In the genomic region with DNA sequence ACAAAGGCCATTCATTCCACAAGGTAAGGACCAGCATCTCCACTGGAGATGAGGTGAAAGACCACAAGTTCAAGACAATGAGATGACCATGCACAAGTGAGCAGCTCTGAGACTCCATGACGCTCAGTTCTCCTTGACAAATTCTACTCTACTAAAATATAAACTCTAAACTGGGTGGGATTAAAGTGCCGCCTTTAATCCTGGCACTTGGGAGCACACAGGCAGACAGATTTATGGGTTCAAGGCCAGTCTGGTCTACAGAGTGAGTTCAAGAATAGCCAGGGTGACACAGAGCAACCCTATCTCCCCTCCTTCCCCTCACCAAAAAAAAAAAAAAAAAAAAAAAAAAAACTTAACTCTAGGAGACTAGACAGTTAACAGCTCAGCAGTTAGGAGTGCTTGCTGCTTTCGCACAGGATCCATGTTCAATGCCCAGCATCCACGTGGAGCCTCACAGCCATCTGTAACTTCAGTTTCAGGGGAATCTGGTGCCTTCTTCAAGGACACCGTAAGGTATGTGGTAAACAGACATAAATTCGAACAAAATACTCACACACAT, we compare ENCODE assay signal across 10 mouse cellular contexts. TPM values are rescaled to one million over a fixed set of nuclear protein-coding genes. Genes with fewer than 3 reads are reported as not detected.
DNase-seq lines count a peak whose midpoint lies in the region; ATAC-seq and TF ChIP-seq lines count a peak whose summit lies in the region.
"Had no signal": no experiment of that assay in that cellular context is flagged by ENCODE, and none has a peak within 500 bp of the region (broad histone marks: within the 10 kb centered on the region; RNA-seq: fewer than 3 reads in every experiment).

No protein-coding gene starts in this region.

- H3K9ac ChIP-seq in forebrain, embryonic 15.5 days (replicated peaks), result no peak overlapping the region
- 0 out of 2 replicates have a peak overlapping the region, but pooled peaks have one; percentile 82 for H3K9ac ChIP-seq in kidney, postnatal 0 days (ENCODE audit: low read depth, low read length)
- H3K9ac ChIP-seq in hindbrain, embryonic 16.5 days (ENCODE audit: low read depth, low read length), result no peak overlapping the region

- no peak overlapping the region for H3ac ChIP-seq in myocyte (ENCODE audit: control insufficient read depth, insufficient read length)

- TF ChIP-seq CTCF in kidney, postnatal 0 days (IDR thresholded peaks at IDR 0.05; ENCODE audit: low read depth), result no peak

- ATAC-seq in forebrain, embryonic 15.5 days (replicated peaks), result no peak
- ATAC-seq in kidney, postnatal 0 days (replicated peaks; ENCODE audit: low FRiP score, low read depth), result no peak; the same call in 1 of the 2 replicates
- ATAC-seq in hindbrain, embryonic 16.5 days, result no peak

- no peak for TF ChIP-seq POLR2A in myocyte (IDR thresholded peaks at IDR 0.05; ENCODE audit: insufficient read length, low read depth)

- peak overlapping the region; percentile 92; the same call in 1 of the 2 replicates for H3K4me3 ChIP-seq in forebrain, embryonic 10.5 days
- no peak overlapping the region for H3K4me3 ChIP-seq in forebrain, embryonic 15.5 days
- H3K4me3 ChIP-seq in kidney, postnatal 0 days (replicated peaks; ENCODE audit: low read depth, low read length), result peak overlapping the region; percentile 63
- no peak overlapping the region for H3K4me3 ChIP-seq in hindbrain, embryonic 16.5 days (ENCODE audit: low read length)
- H3K4me3 ChIP-seq in myocyte, result no peak overlapping the region

- H3K4me1 ChIP-seq in forebrain, embryonic 10.5 days, result peaks cover 46% of the 10 kb centered on the region
- peaks cover 26% of the 10 kb centered on the region for H3K4me1 ChIP-seq in forebrain, embryonic 15.5 days
- H3K4me1 ChIP-seq in kidney, postnatal 0 days (replicated peaks; ENCODE audit: insufficient read depth, low read length), result peaks cover 14% of the 10 kb centered on the region; the same call in 1 of the 2 replicates
- peaks cover 20% of the 10 kb centered on the region for H3K4me1 ChIP-seq in hindbrain, embryonic 16.5 days (ENCODE audit: control insufficient read depth, insufficient read depth, low read depth, low read length)

- H3K79me2 ChIP-seq in myocyte (ENCODE audit: control insufficient read depth, insufficient read depth), result peaks cover 7% of the 10 kb centered on the region

- no peak overlapping the region for H3K27ac ChIP-seq in forebrain, embryonic 10.5 days
- H3K27ac ChIP-seq in forebrain, embryonic 15.5 days (replicated peaks), result no peak overlapping the region
- H3K27ac ChIP-seq in kidney, postnatal 0 days, result peak overlapping the region; percentile 82; the same call in 1 of the 2 replicates
- H3K27ac ChIP-seq in hindbrain, embryonic 16.5 days (ENCODE audit: low read depth, low read length), result no peak overlapping the region

- no peak overlapping the region for H3K4me2 ChIP-seq in forebrain, embryonic 15.5 days (replicated peaks)
- H3K4me2 ChIP-seq in kidney, postnatal 0 days (ENCODE audit: low read length), result peak overlapping the region; percentile 63
- peak overlapping the region; percentile 76 for H3K4me2 ChIP-seq in hindbrain, embryonic 16.5 days (ENCODE audit: low read length)
- peak overlapping the region; percentile 62 for H3K4me2 ChIP-seq in myocyte (ENCODE audit: low read depth)

- no peak for DNase-seq in forebrain, embryonic 10.5 days (ENCODE audit: extremely low spot score, low spot score)
- no peak for DNase-seq in kidney, postnatal 0 days (ENCODE audit: low spot score)
- no peak for DNase-seq in kidney, postnatal 36 days
- no peak for DNase-seq in layer of hippocampus, adult 9-10 months (ENCODE audit: low spot score)
- DNase-seq in layer of hippocampus, adult 11-12 months (ENCODE audit: low spot score), result no peak
- DNase-seq: lung, postnatal 36 days; right cerebral cortex, adult 18-20 months had no signal

- 0 out of 2 replicates have a peak, but pooled peaks cover 2% of the 10 kb centered on the region for H3K9me3 ChIP-seq in forebrain, embryonic 10.5 days
- no peaks in the 10 kb centered on the region for H3K9me3 ChIP-seq in forebrain, embryonic 15.5 days
- no peaks in the 10 kb centered on the region for H3K9me3 ChIP-seq in kidney, postnatal 0 days (replicated peaks; ENCODE audit: low read length)
- H3K9me3 ChIP-seq in hindbrain, embryonic 16.5 days (ENCODE audit: control insufficient read depth, low read length), result no peaks in the 10 kb centered on the region

- H3K27me3 ChIP-seq in forebrain, embryonic 10.5 days (ENCODE audit: poor library complexity, severe bottlenecking), result peaks cover 6% of the 10 kb centered on the region
- no peaks in the 10 kb centered on the region for H3K27me3 ChIP-seq in forebrain, embryonic 15.5 days
- H3K27me3 ChIP-seq in kidney, postnatal 0 days (ENCODE audit: insufficient read depth, low read length), result no peaks in the 10 kb centered on the region
- no peaks in the 10 kb centered on the region for H3K27me3 ChIP-seq in hindbrain, embryonic 16.5 days (replicated peaks; ENCODE audit: control insufficient read depth, insufficient read depth, low read length)
- no peaks in the 10 kb centered on the region for H3K27me3 ChIP-seq in myocyte (ENCODE audit: control insufficient read depth, insufficient read depth, insufficient read length)

- peaks cover 40% of the 10 kb centered on the region for H3K36me3 ChIP-seq in forebrain, embryonic 10.5 days (replicated peaks)
- H3K36me3 ChIP-seq in forebrain, embryonic 15.5 days, result no peaks in the 10 kb centered on the region
- H3K36me3 ChIP-seq in kidney, postnatal 0 days (ENCODE audit: insufficient read depth, low read length), result 0 out of 2 replicates have a peak, but pooled peaks cover 4% of the 10 kb centered on the region
- H3K36me3 ChIP-seq in hindbrain, embryonic 16.5 days (ENCODE audit: control insufficient read depth, insufficient read depth, low read length), result no peaks in the 10 kb centered on the region
- H3K36me3 ChIP-seq in myocyte (ENCODE audit: control insufficient read depth, insufficient read depth), result no peaks in the 10 kb centered on the region

- 89% methylated on average over 6 of the region's 6 CpGs for WGBS in forebrain, embryonic 10.5 days
- 90% methylated on average over 6 of the region's 6 CpGs for WGBS in forebrain, embryonic 15.5 days
- 48% methylated on average over 6 of the region's 6 CpGs for WGBS in kidney, postnatal 0 days
- WGBS in hindbrain, embryonic 16.5 days, result 81% methylated on average over 6 of the region's 6 CpGs

TF ChIP-seq in myocyte, 11 proteins besides CTCF, POLR2A, EP300 and RAD21:
- TF ChIP-seq TCF3 (IDR thresholded peaks at IDR 0.05; ENCODE audit: insufficient read length, low read depth), result no peak
- no peak for TF ChIP-seq MAX (IDR thresholded peaks at IDR 0.05; ENCODE audit: low read depth)
- TF ChIP-seq E2F4 (IDR thresholded peaks at IDR 0.05; ENCODE audit: insufficient read depth), result no peak
- no peak for TF ChIP-seq REST (IDR thresholded peaks at IDR 0.05; ENCODE audit: insufficient read depth, insufficient read length)
- no peak for TF ChIP-seq MYOG (IDR thresholded peaks at IDR 0.05; ENCODE audit: control insufficient read depth in 1 of 3, insufficient read depth in 1 of 3, insufficient read length in 2 of 3, low read depth in 2 of 3)
- TF ChIP-seq SRF (IDR thresholded peaks at IDR 0.05; ENCODE audit: control insufficient read depth, insufficient read length, low read depth), result no peak
- TF ChIP-seq TCF12 (IDR thresholded peaks at IDR 0.05; ENCODE audit: insufficient read depth, poor library complexity, severe bottlenecking), result no peak
- no peak for TF ChIP-seq CEBPB (IDR thresholded peaks at IDR 0.05; ENCODE audit: insufficient read depth, poor library complexity, severe bottlenecking)
- no peak for TF ChIP-seq USF1 (IDR thresholded peaks at IDR 0.05; ENCODE audit: low read depth)
- no peak for TF ChIP-seq POLR2AphosphoS2 (IDR thresholded peaks at IDR 0.05; ENCODE audit: insufficient read length, low read depth)
- TF ChIP-seq MYOD1 (IDR thresholded peaks at IDR 0.05; ENCODE audit: control insufficient read depth in 1 of 3, insufficient read length in 2 of 3, low read depth in 2 of 3), result no peak

RNA-seq across cellular contexts. Expression of a gene that starts 2.1 kb away (rescaled TPM):
- polyA plus RNA-seq in forebrain, embryonic 10.5 days (2016; fragmentation: Nextera tagmentation; extraction: Ambion mirVana), result 20.0 and 20.5 TPM in 2 replicates
- polyA plus RNA-seq in forebrain, embryonic 15.5 days (2015; fragmentation: Nextera tagmentation; extraction: Ambion mirVana), result 10.8 and 11.0 TPM in 2 replicates
- polyA plus RNA-seq in kidney, postnatal 0 days (2015; fragmentation: Nextera tagmentation; extraction: Ambion mirVana), result 16.1 and 16.7 TPM in 2 replicates
- 6.4 and 10.1 TPM in 2 replicates for polyA plus RNA-seq in hindbrain, embryonic 16.5 days (2015; fragmentation: Nextera tagmentation; extraction: Ambion mirVana)
- polyA plus RNA-seq in myocyte (2012; fragmentation: generic; extraction: Trizol), result 21.6 TPM

Comparison
In these comparisons a context has a peak if more than half of its experiments do, and no peak if none do; other contexts are left out.
1. H3K4me3 ChIP-seq: peak in forebrain, embryonic 10.5 days (single experiment) and kidney, postnatal 0 days (single experiment); none in forebrain, embryonic 15.5 days (single experiment), hindbrain, embryonic 16.5 days (single experiment) and myocyte (single experiment).